Mouse (Mus musculus): Measurements from ENCODE around the gene Ssty2. TPM values are rescaled to one million over a fixed set of nuclear protein-coding genes. Genes with fewer than 3 reads are reported as not detected.
"Not testable (repeated sequence)": the region's sequence is repeated elsewhere in the genome, so short reads cannot be mapped to it uniquely, and the experiment has no call there.

Gene Ssty2
- not detected in 2 replicates for polyA plus RNA-seq (2015; fragmentation: Nextera tagmentation; extraction: Ambion mirVana)

- H3K9ac ChIP-seq; H3K36me3 ChIP-seq; H3K9me3 ChIP-seq; H3K27ac ChIP-seq; H3K4me3 ChIP-seq; ATAC-seq (ENCODE audit: low FRiP score, low read depth); H3K27me3 ChIP-seq; H3K4me1 ChIP-seq; H3K4me2 ChIP-seq (replicated peaks): not testable (repeated sequence)
- no CpG with 5 or more reads among the region's 4 CpGs for WGBS
Observed at GRCm38 (mm10) chrY:67047972-67048371, at the start of gene Ssty2. Ssty2 (minus strand) TSS chrY:67048072.
